Mouse (Mus musculus): ENCODE results near the gene Slc35a3.
"Not testable (repeated sequence)": the region's sequence is repeated elsewhere in the genome, so short reads cannot be mapped to it uniquely, and the experiment has no call there.

Slc35a3 gene

DNA sequence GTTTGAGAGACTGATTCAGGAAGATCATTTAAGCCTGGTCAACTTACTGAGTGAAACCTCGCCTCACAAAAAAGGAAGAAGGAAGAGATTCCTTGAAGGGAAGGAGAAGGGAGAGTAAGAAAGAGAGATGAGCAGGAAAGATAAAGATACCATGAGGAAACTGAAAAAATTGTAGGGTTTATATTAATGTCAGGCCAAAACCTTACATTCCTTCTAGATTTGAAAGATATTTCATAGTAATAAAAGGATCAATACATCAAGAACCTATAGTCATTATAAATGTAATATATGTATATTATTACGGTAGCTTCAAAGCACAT is 17.0 kb downstream of the Slc35a3 start:
- DNase-seq: no peak

DNA sequence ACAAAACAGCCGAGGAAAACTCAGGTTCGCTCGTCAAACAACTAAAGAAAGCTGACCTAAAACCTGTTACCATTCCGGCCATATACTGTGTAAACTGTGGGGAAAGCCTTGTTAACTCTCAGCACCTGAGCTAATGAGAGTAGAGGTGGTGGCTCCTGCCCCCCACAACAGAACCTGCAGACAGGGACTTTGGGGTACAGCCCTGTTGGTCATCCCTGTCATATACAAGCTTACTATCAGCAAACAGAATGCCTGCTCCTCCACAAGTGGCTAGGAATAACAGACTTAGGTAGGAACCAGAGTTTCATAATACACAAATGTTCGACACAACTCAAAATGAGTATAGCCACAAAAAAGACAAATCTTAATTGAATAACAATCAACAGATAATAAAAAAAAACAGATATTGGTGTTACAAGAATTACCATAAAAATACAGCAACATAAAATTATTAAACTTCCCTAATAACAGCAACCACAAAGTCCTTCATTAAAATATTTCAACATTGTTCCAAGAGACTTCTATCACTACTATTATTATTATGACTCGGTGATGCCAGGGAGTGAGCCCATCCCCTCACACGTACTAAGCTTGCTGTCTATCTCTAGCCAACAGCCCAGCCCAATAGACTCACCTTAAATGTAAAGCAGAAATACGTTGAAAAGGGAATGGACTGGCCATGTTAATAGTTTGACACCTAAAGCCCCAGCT is 17.5 kb downstream of the Slc35a3 start:
- no peak for DNase-seq

DNA sequence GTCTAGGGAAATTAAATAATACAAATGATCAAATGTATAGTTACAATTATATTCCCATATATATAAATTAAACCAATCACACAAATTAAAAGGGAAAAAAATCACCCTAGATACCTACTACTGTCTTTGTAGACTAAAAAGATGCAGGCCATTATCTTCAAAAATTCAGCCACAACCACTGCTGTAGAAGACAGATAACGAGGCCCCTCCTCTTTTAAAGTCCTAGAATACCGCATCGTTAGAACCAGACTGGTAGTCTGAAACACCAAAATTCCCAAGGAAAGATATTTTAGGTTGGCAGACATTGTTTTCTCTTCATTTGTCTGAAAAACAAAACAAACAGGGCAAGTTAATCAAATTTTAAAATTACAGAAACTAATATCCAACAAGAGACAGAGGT is 18.3 kb downstream of the Slc35a3 start:
- DNase-seq: no peak

DNA sequence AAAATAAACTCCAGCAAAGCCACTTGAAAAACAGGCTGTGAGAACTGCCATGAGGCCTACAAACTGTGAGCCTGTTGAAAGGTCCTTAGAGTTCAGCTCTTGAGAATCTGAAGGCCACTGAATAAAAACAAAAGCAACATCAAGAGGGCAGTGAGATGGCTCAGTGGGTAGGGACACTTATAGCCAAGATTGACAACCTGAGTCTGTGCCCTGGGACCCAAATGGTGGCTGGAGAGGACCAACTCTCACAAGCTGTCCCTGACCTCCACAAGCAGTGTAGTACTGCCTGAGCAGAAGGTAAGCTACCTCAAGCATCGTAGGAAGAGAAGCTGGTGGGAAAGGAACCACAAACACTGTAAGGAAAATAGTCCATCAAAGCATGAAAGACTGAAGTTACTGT is 31.5 kb downstream of the Slc35a3 start, which contains the start of gene Gm43191:
Gene Gm43191, minus strand, starts transcription at position 101 of the 400 bp plus-strand sequence.
- DNase-seq: no peak

DNA sequence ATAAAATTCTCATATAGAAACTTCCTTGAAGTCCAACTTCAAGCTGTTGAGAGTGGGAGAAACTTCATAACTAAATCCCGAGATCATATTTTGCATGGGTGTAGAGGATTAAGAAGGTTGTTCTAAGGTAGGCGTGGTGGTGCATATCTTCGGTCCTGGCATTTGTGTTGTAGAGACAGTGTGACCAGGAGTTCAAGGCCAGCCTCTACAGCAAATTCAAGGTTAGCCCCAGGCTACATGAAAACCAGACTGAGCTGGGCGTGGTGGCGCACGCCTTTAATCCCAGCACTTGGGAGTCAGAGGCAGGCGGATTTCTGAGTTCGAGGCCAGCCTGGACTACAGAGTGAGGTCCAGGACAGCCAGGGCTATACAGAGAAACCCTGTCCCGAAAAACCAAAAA is 48.4 kb downstream of the Slc35a3 start:
- not testable (repeated sequence) for DNase-seq

DNA sequence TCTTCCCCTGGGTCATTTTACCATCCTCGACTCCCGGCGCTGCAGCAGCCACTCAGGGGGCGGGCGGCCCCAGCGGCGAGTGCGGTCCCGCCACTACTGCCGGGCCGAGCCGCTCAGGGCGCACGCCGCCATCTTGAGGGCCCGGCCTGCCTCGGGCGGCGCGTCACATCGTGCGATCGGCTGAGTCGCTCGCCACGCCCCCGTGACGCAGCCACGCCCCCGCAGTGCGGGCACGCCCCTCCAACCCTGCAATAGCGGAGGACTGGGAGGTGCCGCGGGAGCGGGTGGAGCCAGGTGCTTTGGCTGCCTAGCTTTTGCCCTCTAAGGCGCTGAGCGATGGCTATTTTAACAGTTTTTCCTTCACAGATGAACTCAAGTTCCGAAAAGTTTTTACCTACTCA is 50.2 kb downstream of the Slc35a3 start, which contains the start of gene Mfsd14a:
Gene Mfsd14a, minus strand, starts transcription at position 215 of the 401 bp plus-strand sequence.
- DNase-seq: peak; percentile 99 to 100

DNA sequence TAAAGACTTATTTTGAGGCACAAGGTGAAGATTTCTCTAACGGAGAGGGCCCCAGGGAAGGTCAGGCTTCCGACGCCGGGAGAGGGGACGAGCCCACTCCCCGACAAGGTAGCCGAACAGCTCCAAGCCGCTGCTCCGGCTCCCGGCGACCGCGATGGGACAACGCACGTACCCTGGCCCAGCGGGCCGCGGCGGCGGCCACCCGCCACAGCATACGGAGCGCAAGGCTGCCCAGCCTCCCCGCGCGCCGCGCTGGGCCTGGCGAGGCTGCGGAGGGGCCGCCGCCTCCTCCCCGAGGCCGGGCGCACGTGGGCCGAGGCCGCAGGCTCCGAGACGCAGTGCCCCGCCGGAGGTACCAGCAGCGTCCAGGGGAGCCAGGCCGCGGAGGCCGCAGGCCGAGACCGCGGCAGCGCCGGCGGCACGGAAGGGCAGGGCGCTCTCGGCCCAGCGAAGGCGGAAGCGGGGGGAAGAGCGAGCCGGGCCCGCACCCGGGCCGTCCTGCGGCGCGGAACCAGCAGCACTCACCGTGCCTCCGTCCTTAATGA is 50.7 kb downstream of the Slc35a3 start:
- DNase-seq: no peak

DNA sequence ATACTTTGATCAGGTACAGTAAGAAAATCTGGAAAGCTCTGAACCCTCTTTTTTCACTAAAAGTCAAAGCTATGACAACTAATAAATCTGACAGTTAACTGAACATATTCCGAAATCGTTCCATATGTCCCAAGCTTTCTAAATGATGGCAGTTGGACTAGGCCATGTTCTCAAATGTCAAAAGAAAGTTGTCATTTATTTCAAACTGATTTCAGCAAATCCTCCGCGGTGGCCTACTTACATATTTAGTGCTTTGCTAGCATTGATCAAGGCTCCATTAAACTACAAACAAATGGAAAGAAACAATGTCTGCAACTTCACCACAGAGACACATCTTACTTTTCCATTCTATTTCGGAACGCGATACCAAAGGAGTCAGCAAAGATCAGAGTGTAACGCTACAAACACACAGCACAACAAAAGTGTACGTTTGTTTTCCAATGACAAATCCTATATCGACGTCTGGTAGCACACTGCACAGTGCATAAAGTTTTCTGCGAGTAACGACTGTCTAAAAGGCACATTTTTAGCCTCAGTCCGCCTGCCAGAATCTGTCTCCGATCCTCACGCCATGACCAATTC is 51.3 kb downstream of the Slc35a3 start:
- DNase-seq: no peak

DNA sequence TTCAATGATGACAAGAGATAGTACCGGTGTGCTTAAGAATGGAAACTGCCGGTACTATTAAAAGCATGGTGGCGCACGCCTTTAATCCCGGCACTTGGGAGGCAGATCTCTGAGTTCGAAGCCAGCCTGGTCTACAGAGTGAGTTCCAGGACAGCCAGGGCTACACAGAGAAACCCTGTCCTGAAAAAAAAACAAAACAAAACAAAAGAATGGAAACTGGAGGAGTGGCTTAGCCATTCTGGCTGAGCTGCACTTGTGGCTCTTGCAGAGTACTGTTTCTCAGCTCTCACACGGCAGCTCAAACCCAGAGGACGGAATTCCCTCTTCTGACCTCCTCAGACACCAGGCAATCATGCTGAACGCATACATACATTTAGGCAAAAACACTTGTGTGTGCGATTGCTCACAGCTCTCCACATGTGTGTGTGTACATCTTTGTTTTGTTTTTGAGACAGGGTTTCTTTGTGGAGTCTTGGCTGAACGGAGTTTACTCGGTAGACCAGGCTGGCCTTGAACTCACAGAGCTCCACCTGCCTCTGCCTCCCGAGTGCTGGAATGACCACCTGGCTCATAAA is 52.7 kb downstream of the Slc35a3 start:
- DNase-seq: no peak

DNA sequence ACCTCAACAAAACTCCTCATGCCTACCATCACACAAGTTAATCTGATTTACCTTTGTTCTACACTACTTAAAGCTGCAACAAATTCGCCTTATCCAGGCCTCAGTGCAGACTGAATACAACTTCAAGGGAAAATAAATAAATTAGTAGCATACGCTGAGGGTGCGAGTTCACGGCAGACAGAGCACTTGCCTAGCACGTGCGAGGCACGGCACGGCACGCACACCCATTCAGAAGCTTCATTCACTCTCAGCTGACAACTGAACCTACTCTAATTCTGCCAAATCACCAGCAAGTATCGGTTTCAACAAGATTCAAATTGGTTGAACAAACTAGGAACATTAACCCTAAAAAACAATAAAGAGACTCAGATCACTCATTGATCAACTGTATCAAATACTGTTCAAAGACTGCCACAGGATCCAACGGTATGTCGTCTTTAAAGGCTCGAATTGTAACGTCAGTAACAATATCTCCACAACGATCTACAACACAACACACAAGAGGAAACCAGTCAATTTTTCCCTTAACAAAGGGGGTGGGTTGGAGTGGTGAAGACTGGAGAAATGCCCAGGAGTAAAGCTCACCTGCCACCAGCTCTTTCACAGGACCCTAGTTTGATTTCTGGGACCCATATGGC is 53.6 kb downstream of the Slc35a3 start:
- no peak for DNase-seq

DNA sequence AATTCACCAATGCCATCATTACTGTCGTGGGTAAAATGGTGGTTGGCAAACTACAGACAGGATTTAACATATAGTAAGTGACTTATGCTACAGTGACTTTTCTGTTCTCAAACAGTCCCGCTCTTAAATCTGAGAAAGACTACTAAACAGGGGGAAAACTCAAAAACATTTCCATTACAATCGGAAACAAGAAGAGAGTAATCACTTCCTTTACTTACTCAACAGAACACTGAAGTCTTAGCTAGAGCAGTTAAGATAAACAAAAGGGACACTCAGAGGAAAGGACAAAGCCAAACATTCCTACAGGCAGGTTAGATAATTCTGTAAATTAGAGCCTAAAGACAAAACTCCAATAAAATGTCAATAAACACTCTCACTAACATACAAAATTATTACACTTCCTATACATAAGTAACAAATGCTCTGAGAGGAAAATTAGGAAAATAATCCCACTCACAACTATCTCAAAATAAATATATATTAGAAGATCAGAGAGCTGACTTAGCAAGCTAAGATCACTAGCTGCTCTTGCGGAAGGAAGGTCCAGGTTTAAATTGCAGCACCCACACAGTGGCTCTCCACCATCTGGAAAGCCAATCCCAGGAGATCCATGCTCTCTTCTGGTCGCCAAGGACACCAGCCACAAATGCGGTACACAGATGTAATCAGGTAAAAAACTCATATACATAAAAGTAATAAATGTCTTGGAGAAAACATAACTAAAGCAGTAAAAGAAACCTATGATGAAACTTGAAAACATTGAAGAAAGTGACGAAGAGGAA is 56.3 kb downstream of the Slc35a3 start:
- DNase-seq: no peak

DNA sequence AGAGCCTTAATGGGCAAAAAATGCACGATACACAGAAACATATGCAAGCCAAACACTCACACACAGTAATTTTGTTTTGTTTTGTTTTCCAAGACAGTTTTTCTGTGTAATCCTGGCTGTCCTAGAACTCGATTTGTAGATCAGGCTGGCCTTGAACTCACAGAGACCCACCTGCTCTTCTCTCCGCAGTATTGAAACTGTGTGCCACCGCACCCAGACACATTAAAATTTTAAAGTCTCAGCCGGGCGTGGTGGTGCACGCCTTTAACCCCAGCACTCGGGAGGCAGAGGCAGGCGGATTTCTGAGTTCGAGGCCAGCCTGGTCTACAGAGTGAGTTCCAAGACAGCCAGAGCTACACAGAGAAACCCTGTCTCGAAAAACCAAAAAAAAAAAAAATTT is 58.6 kb downstream of the Slc35a3 start:
- not testable (repeated sequence) for DNase-seq

DNA sequence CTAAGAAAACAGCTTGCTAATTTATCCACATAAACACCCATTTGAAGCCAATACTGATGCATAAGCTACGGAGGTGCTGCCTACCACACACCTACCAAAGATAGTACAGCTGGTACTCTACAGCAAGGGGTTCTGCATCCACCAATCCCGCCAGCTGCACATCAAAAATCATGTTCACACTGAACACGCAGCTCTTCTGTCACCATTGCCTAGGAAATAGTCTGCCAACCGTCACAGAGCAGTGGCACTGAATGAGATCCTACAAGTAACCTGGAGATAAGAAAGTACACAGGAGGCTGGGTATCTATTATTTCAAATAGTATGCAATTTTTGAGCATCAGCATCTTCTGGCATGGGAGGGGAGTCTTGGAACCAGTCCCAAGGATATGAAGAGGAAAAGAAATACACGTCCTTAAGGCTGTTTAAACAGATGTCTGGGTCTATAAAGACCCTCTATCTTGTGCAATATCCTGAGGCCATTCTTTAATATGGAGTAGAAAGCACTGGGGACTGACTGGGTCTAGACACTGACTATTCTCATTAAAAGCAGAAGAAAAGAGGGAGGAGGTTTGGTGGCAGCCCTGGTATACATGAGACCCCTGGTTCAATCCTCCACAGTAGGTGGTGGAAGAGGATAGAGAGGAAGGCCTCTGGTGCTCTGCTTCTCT is 59.2 kb downstream of the Slc35a3 start:
- DNase-seq: no peak

DNA sequence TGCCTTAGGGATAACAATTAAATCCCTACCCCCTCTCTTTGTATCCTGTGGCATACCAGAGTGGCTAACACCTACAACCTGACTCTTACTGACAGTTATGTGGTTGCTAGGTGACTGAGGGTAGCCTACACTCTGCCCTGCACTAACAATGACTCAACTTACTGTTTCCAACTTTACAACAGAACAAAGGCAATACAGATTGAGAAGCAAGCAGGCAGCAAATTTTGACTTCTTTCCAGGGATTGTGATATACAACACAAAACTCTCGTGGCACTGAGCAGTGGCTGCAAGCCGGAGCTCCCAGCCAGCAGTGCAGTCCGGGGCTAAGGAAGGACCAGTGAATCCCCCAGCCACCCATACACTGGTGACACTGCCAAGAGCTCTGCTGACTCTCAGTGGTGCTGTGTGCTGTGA is 60.6 kb downstream of the Slc35a3 start:
- no peak for DNase-seq

DNA sequence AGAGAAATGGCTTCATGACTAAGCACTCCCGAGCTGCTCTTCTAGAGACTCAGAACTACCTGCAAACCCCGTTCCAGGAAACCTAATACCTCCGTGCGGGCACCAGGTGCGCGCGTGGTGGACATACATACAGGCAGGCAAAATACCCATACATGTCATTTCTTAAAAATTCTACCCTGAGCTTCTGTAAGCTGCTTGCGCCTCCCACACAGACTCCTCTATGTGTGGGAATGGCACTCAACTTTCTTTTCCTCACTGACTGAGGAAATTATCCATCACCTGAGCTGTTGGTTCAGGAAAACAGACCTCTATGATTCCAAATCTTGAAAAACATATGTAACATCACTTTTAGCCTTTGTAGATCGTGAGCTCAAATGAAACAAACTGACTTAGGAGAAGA is 61.9 kb downstream of the Slc35a3 start:
- DNase-seq: no peak

DNA sequence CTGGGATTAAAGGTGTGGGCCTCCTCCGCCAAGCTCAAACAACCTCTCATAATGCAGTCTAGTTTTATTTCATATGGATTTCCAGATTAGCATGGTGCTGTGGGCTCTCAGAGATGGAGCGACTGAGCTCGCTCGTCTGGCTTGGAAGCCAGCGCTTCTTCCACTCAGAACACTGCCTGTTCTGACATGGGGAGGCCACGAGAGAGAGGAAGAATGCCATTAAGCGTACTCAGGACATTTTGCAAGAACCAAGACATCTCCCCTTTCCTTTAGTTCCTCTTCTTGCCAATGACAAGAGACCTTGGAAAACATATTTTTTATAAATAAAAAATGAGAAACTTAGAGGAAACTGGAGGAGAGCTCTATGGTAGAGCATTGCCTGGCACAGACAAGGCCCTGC is 63.8 kb downstream of the Slc35a3 start:
- DNase-seq: no peak

DNA sequence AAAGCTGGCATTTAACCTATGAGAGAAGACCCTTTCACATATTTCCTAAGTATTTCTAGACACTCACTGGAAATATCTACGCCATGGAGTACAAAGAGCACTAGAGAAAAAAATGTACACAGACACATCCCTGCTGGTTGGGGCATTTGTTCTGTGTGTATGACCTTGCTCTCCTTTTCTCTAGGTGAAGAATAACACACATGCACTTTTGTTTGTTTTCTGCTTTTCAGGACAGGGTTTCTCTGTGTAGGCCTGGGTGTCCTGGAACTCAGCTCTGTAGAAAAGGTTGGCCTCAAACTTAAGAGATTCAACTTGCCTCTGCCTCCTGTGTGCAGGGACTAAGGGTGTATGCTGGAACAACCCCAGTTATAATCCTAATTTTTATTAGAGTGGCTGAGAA is 66.2 kb downstream of the Slc35a3 start:
- DNase-seq: no peak

DNA sequence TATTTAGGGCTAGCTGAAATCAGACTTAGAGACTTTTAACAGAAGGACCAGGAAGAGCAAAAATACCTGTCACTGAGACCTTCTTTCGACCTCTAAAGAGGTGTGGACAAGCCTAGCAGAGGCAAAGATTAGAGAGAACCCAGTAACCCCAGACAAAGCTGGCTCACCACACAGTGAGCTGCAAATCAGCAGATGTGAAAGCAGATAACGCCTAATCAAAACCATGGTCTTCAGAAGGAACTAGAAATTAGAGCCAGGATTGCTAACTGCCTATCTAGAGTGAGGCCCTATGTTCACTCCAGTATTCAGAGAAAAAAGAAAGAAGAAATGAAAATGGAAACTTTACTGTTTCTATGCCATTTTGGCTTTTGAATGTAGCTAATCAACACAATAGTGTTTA is 70.3 kb downstream of the Slc35a3 start:
- DNase-seq: no peak

DNA sequence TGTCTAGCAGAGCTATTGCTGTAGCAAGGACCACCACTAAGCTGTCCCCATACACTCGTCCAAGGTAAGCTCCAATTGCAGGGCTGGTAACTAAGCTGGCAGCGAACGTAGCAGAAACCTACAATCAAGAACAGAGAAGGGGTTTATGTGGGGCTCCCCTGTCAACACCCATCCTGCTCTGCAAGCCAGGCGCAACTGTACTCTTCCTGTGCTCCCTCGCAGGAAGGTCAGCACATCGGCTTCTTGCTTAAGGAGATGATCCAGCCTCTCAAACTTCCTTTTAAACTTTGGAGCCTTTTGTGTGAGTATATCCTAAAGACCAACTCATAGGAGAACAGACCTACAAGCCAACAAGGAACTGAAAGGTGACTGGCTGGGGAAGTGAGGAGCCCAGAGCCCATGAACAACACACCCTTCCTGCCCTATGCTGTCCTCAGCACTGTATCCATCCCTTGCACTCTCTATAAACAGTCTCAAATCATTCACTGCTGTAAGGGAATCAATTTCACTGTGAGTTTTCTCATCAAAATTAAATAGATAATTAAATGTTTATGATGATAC is 70.7 kb downstream of the Slc35a3 start:
- DNase-seq: no peak

DNA sequence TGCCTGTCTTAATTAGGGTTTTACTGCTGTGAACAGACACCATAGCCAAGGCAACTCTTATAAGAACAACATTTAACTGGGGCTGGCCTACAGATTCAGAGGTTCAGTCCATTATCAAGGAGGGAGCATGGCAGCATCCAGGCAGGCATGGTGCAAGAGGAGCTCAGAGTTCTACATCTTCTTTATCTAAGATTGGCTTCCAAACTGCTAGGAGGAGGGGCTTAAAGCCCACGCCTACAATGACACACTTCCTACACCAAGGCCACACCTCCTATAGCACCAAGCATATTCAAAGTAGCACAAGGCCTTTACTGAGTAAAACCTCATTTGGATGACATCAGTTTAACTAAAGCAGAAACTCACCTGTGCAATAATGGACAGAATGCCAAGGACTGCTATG is 72.6 kb downstream of the Slc35a3 start:
- DNase-seq: no peak

DNA sequence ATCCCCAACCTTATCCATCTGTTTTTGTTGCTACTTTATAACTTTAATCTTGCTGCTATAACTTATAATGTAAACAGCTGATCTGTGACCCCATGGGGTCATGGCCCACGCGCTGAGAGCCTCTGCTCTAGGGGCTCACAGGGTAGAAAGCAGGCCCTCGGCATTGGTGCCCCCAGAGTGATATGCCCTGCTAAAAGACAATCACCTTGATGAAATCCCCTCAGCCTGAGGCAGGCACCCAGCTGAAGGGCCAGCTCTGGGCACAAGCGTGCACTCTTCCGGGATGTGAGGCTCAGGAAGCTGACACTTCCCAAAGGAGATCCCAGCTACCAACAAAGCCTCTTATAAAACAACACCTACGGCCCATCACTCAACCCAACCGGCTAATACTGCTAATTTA is 74.1 kb downstream of the Slc35a3 start:
- DNase-seq: no peak
